Mouse (Mus musculus): Measurements from ENCODE around the gene Mlst8.

The Mlst8 gene

DNA sequence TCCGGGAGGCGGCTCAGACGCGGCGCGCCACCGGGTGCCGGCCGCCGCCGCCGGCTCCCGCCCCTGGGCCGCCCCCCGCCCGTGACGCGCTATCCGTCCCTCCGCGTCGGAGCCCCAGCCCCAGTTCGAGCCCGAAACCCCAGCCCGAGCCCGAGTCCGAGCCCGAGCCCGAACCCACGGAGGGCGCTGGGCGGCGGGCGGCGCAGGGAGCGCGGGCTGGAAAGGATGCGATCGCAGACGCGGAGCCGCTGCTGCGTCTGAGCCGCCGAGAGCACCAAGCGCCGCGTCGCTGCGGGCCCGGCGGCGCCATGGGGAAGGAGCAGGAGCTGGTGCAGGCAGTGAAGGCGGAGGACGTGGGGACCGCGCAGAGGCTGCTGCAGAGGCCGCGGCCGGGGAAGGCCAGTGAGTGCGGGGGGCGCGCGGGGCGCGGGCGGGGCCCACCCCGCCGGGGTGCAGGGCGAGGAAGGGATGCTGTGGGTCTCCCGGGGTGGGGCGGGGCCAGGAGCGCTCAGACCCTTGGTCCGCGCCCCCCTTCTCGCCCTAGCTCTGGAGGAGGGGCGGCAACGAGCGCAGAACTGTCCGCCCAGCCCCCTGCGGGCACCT, 9.9 kb upstream of the Mlst8 start:
- no peak for DNase-seq (ENCODE audit: low spot score)

DNA sequence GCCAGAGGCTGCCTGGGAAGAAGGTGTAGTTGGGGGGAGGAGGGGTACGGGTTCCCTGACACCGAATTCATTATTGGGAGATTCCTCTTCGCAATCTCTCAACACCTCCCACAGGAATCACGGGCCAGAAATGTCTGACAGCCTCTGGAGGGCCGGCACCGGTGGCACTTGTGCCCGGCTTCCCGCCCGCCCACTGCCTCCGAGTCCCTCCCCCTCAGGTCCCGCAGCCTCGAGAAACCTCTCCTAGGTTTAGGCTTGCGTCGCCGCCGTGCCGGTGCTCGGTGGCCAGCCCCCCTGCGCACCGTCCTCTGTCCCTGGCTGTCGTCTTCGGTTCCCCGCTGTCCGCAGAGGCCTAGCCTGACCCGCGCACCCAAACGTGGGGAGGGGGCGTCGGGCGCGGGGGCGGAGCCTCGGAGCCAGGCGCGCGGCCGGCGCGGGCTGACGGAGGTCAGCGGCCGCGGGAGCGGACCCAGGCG, 9.3 kb upstream of the Mlst8 start, which contains the start of gene Caskin1:
Gene Caskin1 (plus strand): TSS at position 416 of the 476 bp plus-strand sequence.
- no peak for DNase-seq (ENCODE audit: low spot score)

GRCm38 (mm10) chr17:24485090-24485860, 6.4 kb upstream of the Mlst8 start:
- DNase-seq (ENCODE audit: low spot score), result no peak

GRCm38 (mm10) chr17:24483495-24483894, 4.6 kb upstream of the Mlst8 start:
- DNase-seq (ENCODE audit: low spot score), result no peak

- DNase-seq (ENCODE audit: low spot score), result no peak
Measured at GRCm38 (mm10) chr17:24481027-24481815, 2.3 kb upstream of the Mlst8 start.

- DNase-seq (ENCODE audit: low spot score), result no peak
Measured at GRCm38 (mm10) chr17:24480201-24480826, 1.4 kb upstream of the Mlst8 start.

DNA sequence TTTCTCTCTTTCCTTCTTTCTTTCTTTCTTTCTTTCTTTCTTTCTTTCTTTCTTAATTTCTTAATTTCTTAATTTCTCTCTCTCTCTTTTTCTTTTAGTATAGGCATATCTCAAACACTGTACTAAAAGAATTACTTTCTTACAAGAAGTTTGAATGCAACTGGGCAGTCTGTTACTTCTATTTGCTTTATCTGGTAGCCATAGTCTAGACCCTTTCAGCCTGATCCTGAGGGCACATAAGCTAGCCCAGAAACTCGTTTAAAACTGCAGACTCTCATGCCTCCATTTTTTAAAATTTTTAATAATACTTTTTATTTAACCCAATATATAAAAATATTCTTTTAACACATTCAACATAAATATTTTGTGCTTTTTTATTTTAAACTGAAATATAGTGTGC, 553 bp upstream of the Mlst8 start:
- DNase-seq (ENCODE audit: low spot score), result no peak

GRCm38 (mm10) chr17:24477985-24478600, 785 bp downstream of the Mlst8 start:
- no peak for DNase-seq (ENCODE audit: low spot score)

GRCm38 (mm10) chr17:24477053-24477984, 1.6 kb downstream of the Mlst8 start:
- DNase-seq (ENCODE audit: low spot score), result no peak

GRCm38 (mm10) chr17:24476022-24476776, 2.7 kb downstream of the Mlst8 start:
- DNase-seq (ENCODE audit: low spot score), result no peak

DNA sequence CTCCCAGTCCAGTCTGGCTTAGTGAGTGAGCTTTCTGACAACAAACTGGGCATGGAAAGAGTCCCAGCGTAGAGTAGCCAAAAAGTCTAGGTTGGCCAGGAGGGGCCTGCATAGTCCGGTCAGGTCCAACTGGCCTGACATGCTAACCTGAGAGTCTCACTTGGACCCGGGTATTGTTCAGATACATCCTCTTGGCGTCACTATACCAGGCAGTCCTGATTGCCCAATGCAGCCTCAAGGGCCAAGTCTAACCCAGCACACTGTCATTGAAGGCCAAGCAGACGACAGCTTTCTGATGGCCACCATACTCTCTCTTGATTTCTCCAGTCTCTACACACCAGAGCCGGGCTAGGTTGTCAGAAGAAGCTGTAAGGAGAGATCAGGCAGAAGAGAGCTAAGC, 3.3 kb downstream of the Mlst8 start:
- no peak for DNase-seq (ENCODE audit: low spot score)

GRCm38 (mm10) chr17:24474557-24474956, 4.3 kb downstream of the Mlst8 start:
- no peak for DNase-seq (ENCODE audit: low spot score)

- no peak for DNase-seq (ENCODE audit: low spot score)
Measured at GRCm38 (mm10) chr17:24473612-24474275, 5.1 kb downstream of the Mlst8 start, which contains the start of gene Bricd5. Gene Bricd5 (plus strand): TSS chr17:24473884.

GRCm38 (mm10) chr17:24472512-24472911, 6.4 kb downstream of the Mlst8 start:
- no peak for DNase-seq (ENCODE audit: low spot score)

- DNase-seq (ENCODE audit: low spot score), result no peak
Measured at GRCm38 (mm10) chr17:24470701-24471527, 8.0 kb downstream of the Mlst8 start.

GRCm38 (mm10) chr17:24469910-24470602, 8.8 kb downstream of the Mlst8 start, which contains the start of the genes E4f1 and Pgp:
Gene E4f1 (minus strand): TSS chr17:24470313.
Gene Pgp (plus strand): TSS chr17:24470392.
- peak; percentile 97 for DNase-seq (ENCODE audit: low spot score)

GRCm38 (mm10) chr17:24469336-24469909, 9.5 kb downstream of the Mlst8 start:
- no peak for DNase-seq (ENCODE audit: low spot score)

All from ovary, postnatal 10 days (tissue).